Mouse (Mus musculus): ENCODE data around the gene Ceacam18.

DNA sequence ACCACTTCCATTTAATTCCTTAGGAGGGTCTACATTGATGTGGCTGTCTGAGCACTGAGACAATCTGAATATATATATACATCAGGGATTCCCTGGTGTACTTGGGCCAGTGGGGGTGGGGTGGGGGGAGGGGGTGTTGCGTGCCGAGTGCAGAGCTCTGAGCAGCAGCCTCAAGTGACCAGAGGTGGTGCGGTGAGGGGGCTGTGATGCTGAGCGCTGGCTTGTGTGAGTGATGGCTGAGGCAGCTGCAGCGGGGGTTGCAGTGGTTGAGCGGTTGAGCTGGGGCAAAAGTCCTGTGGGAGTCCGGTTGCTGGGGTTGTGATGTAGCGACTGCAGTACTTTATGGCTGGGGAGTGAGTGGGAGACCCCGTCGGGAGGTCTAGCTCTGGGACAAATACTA lies 10.7 kb upstream of the Ceacam18 start:
- TF ChIP-seq GATA1 (IDR thresholded peaks at IDR 0.05; ENCODE audit: low read length) = no peak
- TF ChIP-seq TAL1 (IDR thresholded peaks at IDR 0.05; ENCODE audit: low read length) = no peak
